Mouse (Mus musculus) c-Kit-positive CD71-positive TER-119-negative erythroid progenitor cells, embryonic 14.5 days (primary cell): Measurements from ENCODE around the gene Specc1.

Experiments
- DNase-seq: peaks from one replicate; pipeline ENCODE4 v3.0.0-alpha.2; 2013; ENCODE audit warnings: low read depth

Specc1 gene

GRCm38 (mm10) chr11:62248401-62249244, 292.1 kb downstream of the Specc1 start, which contains the start of gene Adora2b:
Gene Adora2b, plus strand, starts transcription at chr11:62248984.
- DNase-seq, result peak; percentile 36

DNA sequence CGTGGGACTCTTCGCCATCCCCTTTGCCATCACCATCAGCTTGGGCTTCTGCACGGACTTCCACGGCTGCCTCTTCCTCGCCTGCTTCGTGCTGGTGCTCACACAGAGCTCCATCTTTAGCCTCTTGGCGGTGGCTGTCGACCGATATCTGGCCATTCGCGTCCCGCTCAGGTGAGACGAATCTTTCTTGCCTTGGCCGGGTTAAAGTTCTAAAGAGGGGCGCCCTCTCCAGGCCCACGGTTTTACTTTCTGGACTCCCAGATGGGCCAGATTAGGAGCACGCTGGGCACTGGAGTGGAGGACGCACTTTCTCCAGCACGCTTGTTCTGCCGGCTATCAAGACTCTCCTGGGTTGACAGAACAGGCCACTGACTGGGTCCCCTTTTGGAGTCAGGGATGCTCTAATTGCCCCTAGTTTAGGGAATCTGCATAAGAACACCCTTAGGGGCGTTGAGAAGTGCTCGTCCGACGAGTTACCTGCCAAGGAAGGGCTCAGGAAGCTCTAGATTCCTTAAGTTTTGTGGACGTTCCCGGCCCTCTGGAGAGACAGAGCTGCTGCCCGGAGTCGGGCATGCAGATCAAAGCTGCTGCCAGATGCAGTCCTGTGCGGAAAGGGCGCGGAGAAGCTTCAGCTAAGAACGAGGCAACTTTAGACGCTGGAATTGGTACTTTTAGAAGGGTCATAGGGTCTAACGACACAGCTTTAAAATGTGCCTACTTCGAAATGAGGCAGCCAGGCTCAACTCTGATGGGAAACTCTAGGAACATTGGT, 292.9 kb downstream of the Specc1 start:
- DNase-seq, result no peak

DNA sequence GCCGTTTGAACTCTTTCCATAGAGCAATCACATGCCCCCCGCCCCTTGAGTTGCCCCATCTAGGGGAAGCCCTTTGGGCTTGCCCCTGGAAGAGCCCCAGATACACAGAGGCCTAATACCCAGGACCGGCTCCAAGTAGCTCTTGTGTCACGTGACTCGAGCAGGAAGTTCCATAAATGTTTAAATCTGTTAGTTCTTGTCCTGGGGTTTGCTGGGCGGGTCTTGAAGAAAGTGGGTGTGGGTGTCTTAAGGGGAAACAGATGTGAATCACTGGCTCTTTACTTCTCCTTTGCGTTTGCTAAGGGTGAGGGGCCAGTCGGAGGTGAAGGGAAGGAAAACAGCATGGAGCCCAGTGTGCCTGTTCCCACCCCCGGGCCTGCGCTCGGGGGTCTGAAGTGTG, 294.5 kb downstream of the Specc1 start:
- DNase-seq, result no peak

DNA sequence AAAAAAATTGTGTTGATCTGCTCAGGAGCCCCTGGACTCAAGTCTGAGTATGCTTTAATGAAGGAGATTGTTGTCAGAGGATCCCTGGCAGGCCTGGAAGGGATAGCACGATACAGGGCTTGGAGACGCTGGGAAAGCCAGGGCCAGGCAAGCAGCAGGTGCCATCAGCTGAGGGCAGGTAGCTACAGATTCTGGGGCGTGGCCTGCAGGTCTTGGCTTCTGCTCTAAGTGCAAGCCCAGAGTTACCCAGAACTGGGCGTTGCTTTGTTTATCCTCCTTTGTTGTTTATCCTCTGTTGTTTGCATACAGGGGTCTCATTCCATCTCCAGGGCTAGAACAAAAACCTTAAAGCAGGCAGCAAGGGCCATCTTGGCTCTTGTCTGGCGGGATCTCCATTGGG, 296.8 kb downstream of the Specc1 start:
- no peak for DNase-seq

DNA sequence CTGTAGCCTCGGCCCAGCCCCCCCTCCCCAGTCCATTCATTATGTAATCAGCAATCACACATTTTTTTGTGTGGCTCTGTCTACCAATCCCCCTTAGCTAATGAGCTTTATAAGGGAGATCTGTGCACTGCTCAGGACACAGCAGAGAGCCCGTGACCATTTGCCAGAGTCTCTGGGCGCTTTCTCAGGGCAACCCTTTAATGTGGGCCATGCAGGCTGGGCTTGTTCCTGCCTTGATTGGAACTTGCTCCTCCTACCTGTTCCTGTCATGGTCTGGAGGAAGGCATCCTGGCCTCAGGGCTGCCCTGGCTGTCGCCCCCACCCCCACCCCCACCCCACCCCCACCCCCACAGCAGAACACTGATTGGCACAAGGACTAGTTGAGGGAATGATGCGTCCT, 302.7 kb downstream of the Specc1 start:
- no peak for DNase-seq

GRCm38 (mm10) chr11:62263599-62263998, 307.0 kb downstream of the Specc1 start:
- DNase-seq, result no peak

DNA sequence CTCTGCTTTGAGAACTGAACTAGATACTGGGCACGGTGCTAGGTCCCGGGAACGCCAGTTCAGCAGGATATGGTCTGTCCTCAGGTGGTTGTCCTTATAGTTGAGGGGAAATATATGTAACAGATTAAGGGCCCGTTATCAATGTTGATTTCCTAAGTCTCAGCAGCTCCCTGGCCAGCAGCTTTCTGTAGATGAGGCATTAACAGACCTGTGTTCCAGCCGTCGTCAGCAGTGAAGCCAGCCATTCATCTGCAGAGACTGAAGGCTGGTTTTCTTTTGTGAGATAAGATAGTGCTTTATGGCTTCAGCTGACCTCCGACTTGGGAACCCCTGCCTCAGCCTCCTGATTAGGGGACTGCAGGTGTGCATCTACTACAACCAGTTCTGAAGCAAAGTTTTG, 307.5 kb downstream of the Specc1 start:
- DNase-seq, result no peak

DNA sequence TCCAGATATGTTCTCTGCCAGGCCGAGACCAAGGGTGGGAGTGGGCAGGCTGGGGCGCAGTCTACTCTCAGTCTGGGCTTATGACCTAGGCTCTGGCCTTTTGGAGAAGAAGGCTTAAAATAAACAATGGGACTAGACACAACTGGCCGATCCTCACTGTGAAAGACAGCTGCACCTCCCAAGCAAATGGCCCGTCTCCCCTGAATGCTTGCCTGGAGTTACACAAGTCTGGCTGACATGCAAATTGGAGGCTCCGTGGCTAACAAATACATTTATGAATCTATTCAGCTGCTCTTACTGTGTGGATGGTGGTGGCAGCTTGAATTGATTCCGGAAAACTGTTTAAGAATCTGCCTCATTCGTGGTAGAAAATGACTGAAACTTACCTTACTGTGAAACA, 309.1 kb downstream of the Specc1 start:
- DNase-seq, result no peak

DNA sequence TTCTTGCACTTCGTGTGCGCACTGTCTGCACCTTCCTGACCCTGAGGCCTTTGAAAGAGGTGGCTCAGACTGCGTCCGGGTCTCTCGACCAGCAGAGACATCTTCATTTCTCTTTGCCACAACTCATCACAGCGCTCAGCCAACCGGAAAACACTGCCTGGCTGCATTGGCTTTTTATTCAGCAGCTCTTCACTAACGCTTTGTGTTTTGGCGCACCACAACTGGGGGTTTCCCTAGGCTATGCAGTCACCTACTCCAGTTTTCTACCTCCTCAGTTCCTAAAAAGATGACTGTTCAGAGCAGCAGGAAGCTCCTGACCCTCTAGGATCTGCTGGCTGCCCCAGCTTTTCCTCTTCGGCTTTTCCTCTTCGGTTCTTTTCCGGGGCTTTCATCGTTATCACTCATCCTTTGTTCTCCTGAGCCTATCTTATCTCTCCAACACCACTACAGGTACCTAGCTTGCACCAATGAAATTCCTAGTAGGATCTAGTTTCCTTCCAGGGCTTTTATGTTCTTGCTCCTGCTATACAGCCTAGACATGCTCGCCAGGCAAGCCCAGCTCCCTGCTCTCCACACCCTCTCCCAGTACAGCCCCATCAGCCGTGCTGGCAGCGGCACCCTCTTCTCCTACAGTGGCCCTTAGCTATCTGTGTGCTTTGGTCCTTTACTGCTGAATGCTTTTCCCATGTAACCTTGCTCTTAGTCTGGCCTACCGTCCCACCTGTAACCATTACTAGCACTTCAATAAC, 310.1 kb downstream of the Specc1 start:
- DNase-seq, result no peak

DNA sequence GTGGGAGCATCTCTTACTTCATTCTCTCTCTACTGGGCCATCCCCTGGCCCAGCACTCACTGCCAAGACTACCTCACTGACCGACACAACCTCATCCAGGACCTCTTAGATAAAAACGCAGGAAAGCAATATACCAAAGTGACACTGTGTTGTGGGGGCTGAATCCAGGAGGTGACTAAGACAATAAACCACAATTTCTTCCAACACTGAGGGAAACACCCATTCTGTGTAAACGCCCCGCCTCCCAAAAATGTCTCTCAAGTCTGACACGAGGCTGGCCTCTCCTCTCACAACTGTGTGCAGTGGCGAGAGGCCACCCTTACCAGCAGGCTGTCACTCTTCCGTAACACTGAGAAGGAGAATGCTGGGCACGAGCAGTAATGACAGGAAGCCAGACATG, 311.8 kb downstream of the Specc1 start:
- no peak for DNase-seq

GRCm38 (mm10) chr11:62269097-62269496, 312.5 kb downstream of the Specc1 start:
- no peak for DNase-seq

- no peak for DNase-seq
Measured at GRCm38 (mm10) chr11:62270851-62271250, 314.3 kb downstream of the Specc1 start.
